In genomic region chr12:27597322-27597721, GRCm38 (mm10) we compare ENCODE assay signal across 26 mouse cellular contexts.
A peak's percentile ranks its signal among the peaks of the same experiment; 100 is the strongest.
DNase-seq lines count a peak whose midpoint lies in the region; ATAC-seq and TF ChIP-seq lines count a peak whose summit lies in the region.
"Had no signal": no experiment of that assay in that cellular context is flagged by ENCODE, and none has a peak within 500 bp of the region (broad histone marks: within the 10 kb centered on the region; RNA-seq: fewer than 3 reads in every experiment).

No protein-coding gene starts in this region.

- no peak overlapping the region for H3K4me3 ChIP-seq in hindbrain, embryonic 12.5 days
- H3K4me3 ChIP-seq in hindbrain, postnatal 0 days (ENCODE audit: low read length), result no peak overlapping the region
- H3K4me3 ChIP-seq in forebrain, embryonic 12.5 days (replicated peaks), result no peak overlapping the region
- H3K4me3 ChIP-seq in midbrain, embryonic 13.5 days (replicated peaks), result no peak overlapping the region
- H3K4me3 ChIP-seq: heart, adult 2 months; heart, embryonic 13.5 days; hindbrain, embryonic 13.5 days; layer of hippocampus, adult 2 months; limb, embryonic 12.5 days had no signal

- peaks cover 12% of the 10 kb centered on the region for H3K4me1 ChIP-seq in hindbrain, embryonic 12.5 days
- H3K4me1 ChIP-seq in hindbrain, postnatal 0 days (ENCODE audit: insufficient read depth, low read length), result no peaks in the 10 kb centered on the region
- peaks cover 22% of the 10 kb centered on the region for H3K4me1 ChIP-seq in forebrain, embryonic 12.5 days
- peaks cover 35% of the 10 kb centered on the region for H3K4me1 ChIP-seq in midbrain, embryonic 13.5 days (replicated peaks)

- DNase-seq in hindbrain, postnatal 0 days (ENCODE audit: low spot score), result no peak
- DNase-seq in brain, embryonic 14.5 days (ENCODE audit: low read depth), result peak; percentile 62
- no peak for DNase-seq in neural tube, embryonic 10.5 days (ENCODE audit: extremely low spot score, low spot score)
- DNase-seq in Muller cell, postnatal 12 days (ENCODE audit: inconsistent ontology term), result no peak
- DNase-seq in left cerebral cortex, postnatal 14 days (ENCODE audit: low spot score in 2 of 2), result no peak
- DNase-seq: adrenal gland, postnatal 36 days; cerebellum, adult 11-12 months; cerebellum, postnatal 36 days; gastrocnemius, postnatal 36 days; heart, adult 2 months; heart, postnatal 14 days; kidney, adult 8-10 months; kidney, postnatal 10 days; liver, postnatal 0 days; thymus, postnatal 25 days had no signal

- H3K36me3 ChIP-seq in hindbrain, embryonic 12.5 days, result no peaks in the 10 kb centered on the region
- no peaks in the 10 kb centered on the region for H3K36me3 ChIP-seq in hindbrain, postnatal 0 days (ENCODE audit: insufficient read depth, low read length)
- H3K36me3 ChIP-seq in forebrain, embryonic 12.5 days (replicated peaks), result no peaks in the 10 kb centered on the region
- no peaks in the 10 kb centered on the region for H3K36me3 ChIP-seq in midbrain, embryonic 13.5 days
- H3K36me3 ChIP-seq: heart, embryonic 13.5 days; hindbrain, embryonic 13.5 days; limb, embryonic 12.5 days had no signal

- no peaks in the 10 kb centered on the region for H3K27me3 ChIP-seq in hindbrain, embryonic 12.5 days
- no peaks in the 10 kb centered on the region for H3K27me3 ChIP-seq in hindbrain, postnatal 0 days (ENCODE audit: insufficient read depth, low read length)
- no peaks in the 10 kb centered on the region for H3K27me3 ChIP-seq in forebrain, embryonic 12.5 days
- no peaks in the 10 kb centered on the region for H3K27me3 ChIP-seq in midbrain, embryonic 13.5 days
- H3K27me3 ChIP-seq: hindbrain, embryonic 13.5 days; limb, embryonic 12.5 days; Patski had no signal

- no peak for TF ChIP-seq POLR2A in brain, embryonic 14.5 days (IDR thresholded peaks at IDR 0.05; ENCODE audit: borderline replicate concordance, extremely low read depth, insufficient read depth, insufficient read length, poor library complexity, severe bottlenecking)

- no peak overlapping the region for H3K27ac ChIP-seq in hindbrain, embryonic 12.5 days
- H3K27ac ChIP-seq in hindbrain, postnatal 0 days, result no peak overlapping the region
- peak overlapping the region; percentile 63 for H3K27ac ChIP-seq in forebrain, embryonic 12.5 days
- peak overlapping the region; percentile 54 for H3K27ac ChIP-seq in midbrain, embryonic 13.5 days
- H3K27ac ChIP-seq: heart, adult 2 months; heart, embryonic 13.5 days; hindbrain, embryonic 13.5 days; layer of hippocampus, adult 2 months; macrophage had no signal

- H3K9ac ChIP-seq in hindbrain, embryonic 12.5 days, result peak overlapping the region; percentile 0; the same call in 1 of the 2 replicates
- no peak overlapping the region for H3K9ac ChIP-seq in hindbrain, postnatal 0 days (replicated peaks; ENCODE audit: low read length)
- no peak overlapping the region for H3K9ac ChIP-seq in forebrain, embryonic 12.5 days
- no peak overlapping the region for H3K9ac ChIP-seq in midbrain, embryonic 13.5 days (replicated peaks)
- H3K9ac ChIP-seq: heart, embryonic 13.5 days; hindbrain, embryonic 13.5 days; limb, embryonic 12.5 days; liver, postnatal 0 days had no signal

- no peak for ATAC-seq in hindbrain, embryonic 12.5 days (ENCODE audit: low FRiP score)
- ATAC-seq in hindbrain, postnatal 0 days, result no peak
- ATAC-seq in forebrain, embryonic 12.5 days (ENCODE audit: low FRiP score), result no peak
- ATAC-seq in midbrain, embryonic 13.5 days, result no peak
- ATAC-seq: liver, postnatal 0 days; lung, postnatal 0 days; Patski had no signal

- intact Hi-C loops in left cerebral cortex, postnatal 14 days (cut with DNase I), result loop anchor here (5.0 to 10.0 kb wide), 2 partner anchors 253 to 835 kb away; partner anchors contain the start of gene Sox11

- no peaks in the 10 kb centered on the region for H3K9me3 ChIP-seq in hindbrain, embryonic 12.5 days (replicated peaks)
- H3K9me3 ChIP-seq in hindbrain, postnatal 0 days (ENCODE audit: low read length), result no peaks in the 10 kb centered on the region
- H3K9me3 ChIP-seq in forebrain, embryonic 12.5 days, result no peaks in the 10 kb centered on the region
- H3K9me3 ChIP-seq in midbrain, embryonic 13.5 days, result no peaks in the 10 kb centered on the region
- H3K9me3 ChIP-seq: heart, embryonic 13.5 days; hindbrain, embryonic 13.5 days; limb, embryonic 12.5 days had no signal

- TF ChIP-seq CTCF in hindbrain, postnatal 0 days (IDR thresholded peaks at IDR 0.05; ENCODE audit: low read depth), result no peak
- no peak for TF ChIP-seq CTCF in brain, embryonic 14.5 days (IDR thresholded peaks at IDR 0.05; ENCODE audit: borderline replicate concordance, extremely low read depth, insufficient read depth, insufficient read length)

- 60% methylated on average over 3 of the region's 3 CpGs for WGBS in hindbrain, embryonic 12.5 days
- WGBS in hindbrain, postnatal 0 days, result 45% methylated on average over 3 of the region's 3 CpGs
- WGBS in forebrain, embryonic 12.5 days, result 37% methylated on average over 3 of the region's 3 CpGs
- WGBS in midbrain, embryonic 13.5 days, result 37% methylated on average over 3 of the region's 3 CpGs

- no peak overlapping the region for H3K4me2 ChIP-seq in hindbrain, embryonic 12.5 days (replicated peaks)
- no peak overlapping the region for H3K4me2 ChIP-seq in hindbrain, postnatal 0 days (ENCODE audit: low read depth, low read length)
- H3K4me2 ChIP-seq in forebrain, embryonic 12.5 days, result no peak overlapping the region
- H3K4me2 ChIP-seq in midbrain, embryonic 13.5 days (replicated peaks), result no peak overlapping the region
- H3K4me2 ChIP-seq: heart, embryonic 13.5 days; hindbrain, embryonic 13.5 days; limb, embryonic 12.5 days; liver, embryonic 11.5 days had no signal

Comparison
In these comparisons a context has a peak if more than half of its experiments do, and no peak if none do; other contexts are left out.
1. H3K27ac ChIP-seq: peak in forebrain, embryonic 12.5 days (single experiment) and midbrain, embryonic 13.5 days (single experiment); none in hindbrain, embryonic 12.5 days (single experiment) and hindbrain, postnatal 0 days (single experiment).